Mouse (Mus musculus): Measurements from ENCODE around the gene Ing1.

DNA sequence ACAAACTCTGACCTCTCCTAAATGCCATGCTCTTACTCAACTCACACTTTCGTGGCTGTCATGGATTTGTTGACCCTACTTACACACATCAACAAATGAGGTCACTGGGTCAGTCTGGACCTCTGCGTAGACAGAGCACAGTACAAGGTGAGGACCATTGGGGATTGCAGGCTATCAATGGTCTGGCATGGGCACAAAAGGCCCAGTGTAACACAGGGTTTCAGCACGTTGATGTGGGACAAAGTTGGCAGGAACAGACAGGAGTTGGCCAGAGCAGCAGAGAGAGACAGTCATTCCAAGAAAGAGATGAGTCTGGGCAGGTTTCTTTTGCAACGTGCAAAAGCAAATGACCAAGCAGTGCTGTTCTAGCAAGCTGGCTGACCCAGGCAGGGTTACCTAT, 24.5 kb upstream of the Ing1 start:
- no peak for TF ChIP-seq CTCF (IDR thresholded peaks at IDR 0.05; ENCODE audit: low read depth)
- no peak for TF ChIP-seq EP300 (IDR thresholded peaks at IDR 0.05; ENCODE audit: low read depth)

Data from liver, postnatal 0 days (tissue).